Mouse (Mus musculus) embryonic facial prominence, embryonic 11.5 days (tissue): ENCODE results near the gene Plpp4. TPM values are rescaled to one million over a fixed set of nuclear protein-coding genes. Genes with fewer than 3 reads are reported as not detected.

ENCODE experiments used
- ATAC-seq: fragments of 200-750 bp; cut with Nextera tagmentation; replicated peaks from 2 replicates; pipeline ENCODE4 v1.8.0; 2017; ENCODE audit warnings: low read depth; ENCODE audit not compliant: insufficient number of reproducible peaks, low FRiP score, low TSS enrichment
- DNase-seq: peaks from one replicate; pipeline ENCODE4 v3.0.0-alpha.2; 2015; ENCODE audit warnings: low spot score
- H3K27ac ChIP-seq: fragments of 300-500 bp; sonication (generic); replicated peaks from 2 replicates; pipeline ENCODE4 v1.5.1; 2014; ENCODE audit warnings: mild to moderate bottlenecking, low read depth, low read length, control low read depth
- H3K27me3 ChIP-seq: fragments of 300-500 bp; sonication (generic); 2 replicates; pipeline ENCODE4 v1.6.1; 2014; ENCODE audit warnings: mild to moderate bottlenecking, low read length, moderate library complexity, mixed read lengths; ENCODE audit not compliant: control insufficient read depth, insufficient read depth
- H3K36me3 ChIP-seq: fragments of 300-500 bp; sonication (generic); replicated peaks from 2 replicates; pipeline ENCODE4 v1.6.1; 2014; ENCODE audit warnings: low read depth, mild to moderate bottlenecking, low read length, moderate library complexity, mixed read lengths; ENCODE audit not compliant: control insufficient read depth, insufficient read depth
- H3K4me1 ChIP-seq: fragments of 300-500 bp; sonication (generic); 2 replicates; pipeline ENCODE4 v1.6.1; 2014; ENCODE audit warnings: low read length, mixed read lengths; ENCODE audit not compliant: control insufficient read depth, insufficient read depth
- H3K4me2 ChIP-seq: fragments of 300-500 bp; sonication (generic); 2 replicates; pipeline ENCODE4 v1.6.1; 2014; ENCODE audit warnings: low read depth, mild to moderate bottlenecking, control low read depth, low read length, moderate library complexity
- H3K4me3 ChIP-seq: fragments of 300-500 bp; sonication (generic); 2 replicates; pipeline ENCODE4 v1.5.1; 2014; ENCODE audit warnings: low read depth, low read length, control low read depth
- H3K9ac ChIP-seq: fragments of 300-500 bp; sonication (generic); replicated peaks from 2 replicates; pipeline ENCODE4 v1.6.1; 2014; ENCODE audit warnings: mild to moderate bottlenecking, control low read depth, low read length
- H3K9me3 ChIP-seq: fragments of 300-500 bp; sonication (generic); replicated peaks from 2 replicates; pipeline ENCODE4 v1.6.1; 2016; ENCODE audit warnings: mild to moderate bottlenecking, low read length, inconsistent platforms, mixed read lengths; ENCODE audit not compliant: control insufficient read depth
- whole genome bisulfite sequencing: fragments of 180-500 bp; shearing (Covaris S2); extraction: QIAGEN DNeasy Blood & Tissue Kit; methylation state at CpG from one replicate; pipeline ENCODE4 v1.1.7; 2014; 5-methylcytosine and 5-hydroxymethylcytosine counted together
- polyA plus RNA-seq: library from polyadenylated mRNA; unstranded; fragments of >200 nt; fragmentation: Nextera tagmentation; extraction: Ambion mirVana; gene quantifications from 2 replicates; pipeline ENCODE4 v1.2.1, GENCODE M21; 2014

The Plpp4 gene
- 0.82 and 1.5 TPM in 2 replicates for polyA plus RNA-seq

- ATAC-seq (peak; percentile 70), DNase-seq (peak; percentile 57)
- Histone ChIP-seq H3K4me1 (peaks cover 7% of the 10 kb centered on the region), H3K36me3 (no peaks in the 10 kb centered on the region), H3K9me3 (no peaks in the 10 kb centered on the region), H3K4me2 (peak within 1 kb of the TSS; percentile 96), H3K27me3 (peaks cover 22% of the 10 kb centered on the region), H3K9ac (peak within 1 kb of the TSS; percentile 47), H3K4me3 (peak within 1 kb of the TSS; percentile 47), H3K27ac (no peak within 1 kb of the TSS)
- under 1% methylated on average over 55 of the region's 66 CpGs for WGBS
These were observed at the start of gene Plpp4 for GRCm38 (mm10) chr7:129256621-129257373. Gene Plpp4, plus strand, starts transcription at chr7:129257031.

GRCm38 (mm10) chr7:129215926-129216543 is 40.8 kb upstream of the Plpp4 start:
- Histone ChIP-seq H3K36me3 (no peaks in the 10 kb centered on the region), H3K27me3 (no peaks in the 10 kb centered on the region), H3K4me3 (no peak overlapping the region), H3K9me3 (no peaks in the 10 kb centered on the region), H3K9ac (no peak overlapping the region), H3K4me1 (no peaks in the 10 kb centered on the region), H3K4me2 (no peak overlapping the region), H3K27ac (no peak overlapping the region)
- DNase-seq (no peak), ATAC-seq (no peak)
- WGBS = 89% methylated on average over 10 of the region's 10 CpGs

DNA sequence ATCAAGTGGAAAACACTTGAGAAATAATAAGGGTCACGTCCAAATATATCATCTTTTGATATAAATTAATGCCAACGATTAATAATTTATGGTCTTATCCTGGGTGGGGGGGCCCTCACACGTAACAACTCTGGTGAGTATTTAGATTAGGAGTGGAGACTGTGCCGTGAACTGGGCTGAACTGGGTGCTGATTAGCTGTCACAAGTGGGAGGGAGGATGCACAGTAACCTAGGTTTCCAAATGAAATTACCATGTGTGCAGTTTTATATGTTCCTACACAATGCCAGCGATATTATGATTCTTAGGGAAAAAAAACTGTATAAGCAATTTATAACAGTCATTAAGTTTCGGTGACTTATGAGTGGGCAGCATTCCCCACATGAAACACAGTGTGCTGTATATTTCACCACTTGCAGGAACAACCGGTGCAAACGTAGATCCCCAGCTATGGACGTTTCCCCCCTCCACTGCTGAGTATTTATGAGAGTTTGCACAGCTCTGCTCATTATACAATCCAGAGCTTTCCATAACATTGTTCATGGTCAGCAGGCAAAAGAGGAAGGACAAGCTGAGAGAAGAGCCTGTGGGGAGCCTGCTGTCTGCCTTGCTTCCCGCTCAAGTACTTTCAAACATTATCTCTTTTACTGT is 40.2 kb upstream of the Plpp4 start:
- WGBS = 86% methylated on average over 10 of the region's 10 CpGs
- Histone ChIP-seq H3K36me3 (no peaks in the 10 kb centered on the region), H3K27me3 (no peaks in the 10 kb centered on the region), H3K4me2 (no peak overlapping the region), H3K9ac (no peak overlapping the region), H3K4me1 (no peaks in the 10 kb centered on the region), H3K4me3 (no peak overlapping the region), H3K9me3 (no peaks in the 10 kb centered on the region), H3K27ac (no peak overlapping the region)
- ATAC-seq (no peak), DNase-seq (no peak)

- no peak overlapping the region for H3K27ac ChIP-seq
- WGBS = 66% methylated on average over 9 of the region's 9 CpGs
- DNase-seq (no peak), ATAC-seq (no peak)
- H3K36me3 ChIP-seq = no peaks in the 10 kb centered on the region
- H3K4me1 ChIP-seq = no peaks in the 10 kb centered on the region
- H3K27me3 ChIP-seq = no peaks in the 10 kb centered on the region
- H3K9me3 ChIP-seq = no peaks in the 10 kb centered on the region
- no peak overlapping the region for H3K4me2 ChIP-seq
- H3K9ac ChIP-seq = no peak overlapping the region
- no peak overlapping the region for H3K4me3 ChIP-seq
These were observed 35.9 kb upstream of the Plpp4 start for GRCm38 (mm10) chr7:129220948-129221347.

GRCm38 (mm10) chr7:129221649-129222048 is 35.2 kb upstream of the Plpp4 start:
- no peak for ATAC-seq
- 95% methylated on average over 3 of the region's 3 CpGs for WGBS

GRCm38 (mm10) chr7:129235410-129235809 is 21.4 kb upstream of the Plpp4 start:
- Histone ChIP-seq H3K27me3 (no peaks in the 10 kb centered on the region), H3K9ac (no peak overlapping the region), H3K4me3 (no peak overlapping the region), H3K4me2 (no peak overlapping the region), H3K4me1 (no peaks in the 10 kb centered on the region), H3K9me3 (no peaks in the 10 kb centered on the region), H3K27ac (no peak overlapping the region), H3K36me3 (no peaks in the 10 kb centered on the region)
- DNase-seq (peak; percentile 60), ATAC-seq (no peak)
- WGBS = 56% methylated on average over 2 of the region's 2 CpGs

More at GRCm38 (mm10) chr7:129221649-129222048, 35.2 kb upstream of the Plpp4 start:
- Histone ChIP-seq H3K9me3 (no peaks in the 10 kb centered on the region), H3K27me3 (no peaks in the 10 kb centered on the region), H3K4me2 (no peak overlapping the region), H3K4me1 (no peaks in the 10 kb centered on the region), H3K36me3 (no peaks in the 10 kb centered on the region), H3K9ac (no peak overlapping the region), H3K27ac (no peak overlapping the region), H3K4me3 (no peak overlapping the region)
- no peak for DNase-seq

- H3K4me3 ChIP-seq = no peak overlapping the region
- no peaks in the 10 kb centered on the region for H3K27me3 ChIP-seq
- H3K27ac ChIP-seq = no peak overlapping the region
- no peaks in the 10 kb centered on the region for H3K36me3 ChIP-seq
- no peak overlapping the region for H3K4me2 ChIP-seq
- H3K9ac ChIP-seq = no peak overlapping the region
- DNase-seq (no peak), ATAC-seq (no peak)
- H3K9me3 ChIP-seq = no peaks in the 10 kb centered on the region
- no peaks in the 10 kb centered on the region for H3K4me1 ChIP-seq
- 66% methylated on average over 5 of the region's 5 CpGs for WGBS
These were observed 20.8 kb upstream of the Plpp4 start for GRCm38 (mm10) chr7:129235995-129236394.

DNA sequence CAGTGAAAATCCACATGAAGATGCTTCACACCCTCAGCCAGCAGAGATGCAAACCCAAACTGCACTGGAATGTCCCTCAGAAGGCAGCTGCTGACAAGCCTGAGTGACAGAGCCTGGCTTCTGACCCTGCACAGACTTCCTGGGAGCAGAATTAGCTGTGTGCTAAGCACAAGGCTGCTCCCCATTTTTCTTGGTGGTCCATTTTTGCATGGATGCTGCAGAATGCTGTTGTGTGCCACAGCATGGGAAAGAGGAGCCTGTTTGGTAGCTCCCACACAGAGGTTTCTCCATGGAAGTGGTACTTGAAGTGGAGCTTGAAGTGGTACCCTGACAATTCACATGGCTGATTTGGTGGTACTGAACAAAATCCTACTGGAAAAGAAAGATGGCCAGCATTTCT is 5.8 kb upstream of the Plpp4 start:
- Histone ChIP-seq H3K27ac (no peak overlapping the region), H3K27me3 (peaks cover 6% of the 10 kb centered on the region), H3K4me1 (no peaks in the 10 kb centered on the region), H3K9me3 (no peaks in the 10 kb centered on the region), H3K9ac (no peak overlapping the region), H3K36me3 (no peaks in the 10 kb centered on the region), H3K4me3 (no peak overlapping the region), H3K4me2 (no peak overlapping the region)
- no peak for DNase-seq
- no peak for ATAC-seq
